Mouse (Mus musculus): ENCODE results near the gene Oas1f. TPM values are rescaled to one million over a fixed set of nuclear protein-coding genes. Genes with fewer than 3 reads are reported as not detected.
"Not testable (repeated sequence)": the region's sequence is repeated elsewhere in the genome, so short reads cannot be mapped to it uniquely, and the experiment has no call there.

Gene Oas1f
- polyA plus RNA-seq, 1 experiment, result not detected

DNA sequence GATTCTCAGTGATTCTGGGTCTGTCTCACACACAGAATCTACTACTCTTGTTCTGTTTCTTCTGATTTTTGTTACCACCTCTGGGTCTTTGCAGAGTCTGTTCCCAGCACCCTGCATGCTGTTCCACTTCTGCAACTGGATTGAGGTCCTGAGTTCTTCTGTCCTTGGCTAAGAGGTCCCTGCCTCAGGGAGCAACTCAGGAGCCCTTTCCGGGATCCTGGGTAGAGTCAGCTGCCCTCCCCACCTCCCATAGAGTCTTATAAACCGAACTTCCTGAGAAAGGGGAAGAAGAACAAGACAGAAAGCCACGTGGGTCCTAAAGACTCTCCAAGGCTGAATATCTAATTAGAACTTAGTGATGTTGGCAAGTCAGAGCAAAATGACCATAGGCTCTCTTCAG, 43.8 kb downstream of the Oas1f start:
- H3K4me3 ChIP-seq (ENCODE audit: insufficient read depth, low read depth, low read length), result no peak overlapping the region
- H3K4me1 ChIP-seq (ENCODE audit: control insufficient read depth, insufficient read depth, insufficient read length, low read length), result no peaks in the 10 kb centered on the region
- H3K27ac ChIP-seq (replicated peaks; ENCODE audit: low read depth, low read length), result no peak overlapping the region

DNA sequence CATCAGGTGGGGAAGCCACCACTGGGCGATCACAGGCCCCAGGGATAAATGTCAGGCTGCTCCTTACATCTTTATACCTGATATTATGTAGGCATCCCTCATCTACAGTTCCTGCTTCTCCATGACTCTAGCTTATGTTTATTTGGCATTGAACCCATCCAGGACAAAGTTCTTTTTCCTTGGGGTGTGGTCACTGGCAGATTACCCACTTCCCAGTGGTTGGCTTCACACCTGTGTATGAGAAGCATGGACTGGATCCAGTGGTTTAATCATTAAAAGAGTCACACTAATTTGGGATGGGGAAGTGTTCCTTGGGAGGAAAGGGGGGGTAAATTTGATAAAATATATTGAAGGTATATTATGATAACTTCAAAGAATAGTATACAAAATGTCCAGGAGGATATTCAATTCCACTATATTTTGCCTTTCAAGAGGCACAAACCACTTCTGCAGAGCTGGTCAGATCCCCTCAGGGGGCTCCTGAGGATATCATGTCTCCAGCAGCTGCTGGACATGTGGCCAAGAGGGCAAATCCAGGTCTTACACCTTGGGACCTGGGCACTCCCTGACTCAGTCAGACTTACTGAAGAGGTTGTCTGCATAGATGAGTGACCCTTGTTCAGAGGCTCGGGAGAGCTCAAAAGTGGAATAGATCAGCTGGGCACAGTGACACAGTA, 44.5 kb downstream of the Oas1f start:
- not testable (repeated sequence) for H3K27ac ChIP-seq (replicated peaks; ENCODE audit: low read depth, low read length); H3K4me1 ChIP-seq (ENCODE audit: control insufficient read depth, insufficient read depth, insufficient read length, low read length); H3K4me3 ChIP-seq (ENCODE audit: insufficient read depth, low read depth, low read length)

DNA sequence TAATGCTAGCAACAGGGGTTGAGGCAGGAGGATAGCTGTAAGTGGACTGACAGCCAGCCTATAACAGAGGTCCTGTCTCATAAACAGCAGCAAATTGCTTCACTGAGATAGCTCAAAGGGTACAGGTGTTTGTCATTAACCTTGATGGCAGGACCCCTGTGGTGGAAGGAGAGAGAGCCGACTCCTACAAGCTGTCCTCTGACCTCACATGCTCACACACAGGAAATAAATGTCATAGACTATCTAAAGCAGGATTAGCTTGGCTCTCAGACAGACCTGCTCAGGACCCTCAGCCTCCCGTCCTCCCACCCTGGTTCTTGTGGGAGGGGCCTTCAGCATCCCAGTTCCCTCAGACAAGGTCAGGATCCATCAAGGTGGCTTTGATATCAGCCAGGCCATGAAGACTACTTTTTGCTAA, 45.1 kb downstream of the Oas1f start:
- no peak overlapping the region for H3K27ac ChIP-seq (replicated peaks; ENCODE audit: low read depth, low read length)
- H3K4me1 ChIP-seq (ENCODE audit: control insufficient read depth, insufficient read depth, insufficient read length, low read length), result no peaks in the 10 kb centered on the region
- no peak overlapping the region for H3K4me3 ChIP-seq (ENCODE audit: insufficient read depth, low read depth, low read length)

DNA sequence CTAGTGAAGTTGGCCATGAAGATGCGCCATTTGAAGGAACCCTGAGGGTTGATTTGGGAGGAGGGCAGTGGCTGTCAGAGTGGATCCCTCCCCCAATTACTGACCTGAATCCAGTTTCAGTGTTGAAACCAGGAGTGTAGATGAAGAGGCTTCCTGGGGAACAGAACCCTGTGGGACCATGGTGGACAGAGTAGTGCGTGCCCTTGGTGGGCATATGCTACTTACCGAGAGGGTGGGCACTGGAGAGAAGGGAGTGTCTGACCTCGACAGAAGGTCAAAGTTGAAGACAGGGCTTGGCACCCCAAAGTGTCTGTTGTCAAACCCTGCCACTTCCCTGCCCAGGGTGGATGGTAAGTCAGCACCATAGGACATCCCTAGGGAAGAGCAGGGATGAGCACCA, 46.7 kb downstream of the Oas1f start:
- not testable (repeated sequence) for H3K4me3 ChIP-seq (ENCODE audit: insufficient read depth, low read depth, low read length); H3K27ac ChIP-seq (replicated peaks; ENCODE audit: low read depth, low read length); H3K4me1 ChIP-seq (ENCODE audit: control insufficient read depth, insufficient read depth, insufficient read length, low read length)

DNA sequence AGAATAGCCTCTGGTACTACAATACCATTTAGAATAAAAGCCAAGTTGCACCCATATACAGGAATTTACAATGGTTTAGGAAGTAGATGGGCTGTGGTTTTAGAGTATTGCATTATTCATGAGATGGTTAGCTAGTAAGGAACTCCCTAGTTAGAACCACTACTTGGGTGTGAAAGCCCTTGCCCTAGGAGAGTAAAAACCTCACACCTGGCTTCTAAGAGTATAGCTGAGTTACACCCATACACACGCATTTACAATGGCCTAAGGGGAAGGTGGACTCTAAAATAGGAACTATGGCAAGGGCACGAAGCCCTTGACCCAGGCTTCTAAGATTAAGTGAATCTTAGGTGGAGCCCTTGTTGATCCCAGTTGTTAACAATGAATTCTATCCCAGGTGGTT, 47.5 kb downstream of the Oas1f start:
- not testable (repeated sequence) for H3K4me3 ChIP-seq (ENCODE audit: insufficient read depth, low read depth, low read length); H3K4me1 ChIP-seq (ENCODE audit: control insufficient read depth, insufficient read depth, insufficient read length, low read length); H3K27ac ChIP-seq (replicated peaks; ENCODE audit: low read depth, low read length)

DNA sequence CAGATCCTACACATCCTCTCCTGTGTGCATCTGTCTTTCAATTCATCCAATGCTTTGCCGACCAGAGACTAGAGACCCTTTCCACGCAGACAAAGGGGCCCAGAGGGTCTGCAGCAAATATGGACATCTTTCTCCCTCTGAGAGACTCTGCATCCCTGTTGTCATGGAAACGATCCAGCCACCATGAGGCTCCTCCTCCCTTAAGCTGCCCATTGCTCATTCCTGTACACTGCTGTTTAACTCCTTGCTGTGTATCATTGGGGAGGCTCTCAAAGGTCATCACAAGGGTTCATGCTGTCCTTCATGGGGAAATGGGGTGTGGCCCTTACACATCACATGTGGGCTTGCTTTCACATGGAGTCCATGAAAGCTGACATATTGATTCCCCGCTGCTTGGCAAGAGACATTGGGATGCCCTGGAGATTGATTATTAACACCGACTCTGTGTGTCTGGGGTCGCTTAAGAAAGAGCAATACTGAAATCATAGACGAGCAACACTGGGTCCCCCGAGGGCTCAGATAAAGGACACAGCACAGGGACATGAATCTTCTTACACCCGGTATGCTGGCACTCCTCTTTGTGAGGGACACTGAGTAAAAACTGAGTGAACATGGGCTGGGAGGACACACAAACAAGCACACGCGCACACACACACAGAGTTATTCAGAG, 48.2 kb downstream of the Oas1f start:
- Histone ChIP-seq H3K27ac (replicated peaks; ENCODE audit: low read depth, low read length) (no peak overlapping the region), H3K4me1 (ENCODE audit: control insufficient read depth, insufficient read depth, insufficient read length, low read length) (no peaks in the 10 kb centered on the region), H3K4me3 (ENCODE audit: insufficient read depth, low read depth, low read length) (no peak overlapping the region)

DNA sequence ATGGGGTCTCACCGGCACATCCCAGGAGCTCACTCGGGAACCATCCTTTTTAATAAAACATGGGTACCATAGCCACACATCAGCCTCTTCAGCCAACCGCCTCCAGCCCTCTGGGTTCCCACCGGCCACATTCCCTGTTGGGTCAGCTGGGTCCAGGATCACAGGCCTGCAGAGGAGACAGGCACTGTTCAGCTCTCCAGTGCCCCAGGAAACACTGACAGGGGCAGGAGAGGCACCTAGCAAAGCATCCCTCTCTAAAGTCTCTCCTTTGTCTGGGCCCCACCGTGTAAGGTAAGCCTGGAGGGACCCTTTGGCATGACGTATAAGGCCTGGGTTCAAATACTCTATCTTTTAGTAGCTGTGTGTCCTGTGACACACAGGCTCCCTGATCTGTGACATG, 51.1 kb downstream of the Oas1f start:
- Histone ChIP-seq H3K27ac (replicated peaks; ENCODE audit: low read depth, low read length) (no peak overlapping the region), H3K4me3 (ENCODE audit: insufficient read depth, low read depth, low read length) (no peak overlapping the region), H3K4me1 (ENCODE audit: control insufficient read depth, insufficient read depth, insufficient read length, low read length) (no peaks in the 10 kb centered on the region)

DNA sequence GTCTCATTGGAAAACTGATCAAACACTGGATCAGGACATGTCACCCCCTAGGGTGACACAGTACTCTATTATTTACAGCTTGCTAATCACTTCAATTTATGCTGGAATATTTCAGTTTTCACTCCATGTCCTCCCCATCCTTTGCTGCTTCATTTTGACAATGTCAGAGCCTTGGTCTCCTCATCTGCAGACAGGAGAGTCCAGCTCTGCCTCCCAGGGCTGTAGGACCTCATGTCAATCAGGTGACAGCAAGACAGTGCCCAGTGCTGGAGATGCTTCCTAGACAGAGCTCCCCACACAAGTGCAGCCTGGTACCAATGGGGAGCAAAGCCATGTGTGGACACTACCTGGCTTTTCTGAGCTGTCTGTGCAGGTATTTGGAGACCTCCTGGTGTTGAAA, 51.6 kb downstream of the Oas1f start:
- Histone ChIP-seq H3K4me3 (ENCODE audit: insufficient read depth, low read depth, low read length) (no peak overlapping the region), H3K27ac (replicated peaks; ENCODE audit: low read depth, low read length) (no peak overlapping the region), H3K4me1 (ENCODE audit: control insufficient read depth, insufficient read depth, insufficient read length, low read length) (no peaks in the 10 kb centered on the region)

DNA sequence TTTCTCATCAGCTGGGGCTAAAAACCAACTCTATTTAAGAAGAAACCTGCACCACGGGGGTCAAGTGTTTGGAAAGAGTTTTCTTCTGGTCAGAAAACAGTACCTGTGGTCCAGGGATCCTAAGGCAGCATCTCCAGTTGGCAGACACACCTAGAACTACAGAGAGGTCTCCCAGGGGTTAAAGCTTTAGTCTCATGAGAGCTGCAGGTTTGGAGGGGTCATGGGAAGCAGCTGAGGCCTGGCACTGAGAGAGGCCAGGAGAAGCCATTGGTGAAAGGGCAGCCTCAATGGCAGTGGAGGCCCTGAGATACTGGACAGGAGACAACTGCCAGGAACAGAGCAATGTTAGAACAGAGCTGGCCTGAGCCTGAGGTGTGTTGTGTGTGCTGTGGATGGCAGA, 53.5 kb downstream of the Oas1f start:
- H3K4me3 ChIP-seq (ENCODE audit: insufficient read depth, low read depth, low read length), result no peak overlapping the region
- no peak overlapping the region for H3K27ac ChIP-seq (replicated peaks; ENCODE audit: low read depth, low read length)
- H3K4me1 ChIP-seq (ENCODE audit: control insufficient read depth, insufficient read depth, insufficient read length, low read length), result no peaks in the 10 kb centered on the region

DNA sequence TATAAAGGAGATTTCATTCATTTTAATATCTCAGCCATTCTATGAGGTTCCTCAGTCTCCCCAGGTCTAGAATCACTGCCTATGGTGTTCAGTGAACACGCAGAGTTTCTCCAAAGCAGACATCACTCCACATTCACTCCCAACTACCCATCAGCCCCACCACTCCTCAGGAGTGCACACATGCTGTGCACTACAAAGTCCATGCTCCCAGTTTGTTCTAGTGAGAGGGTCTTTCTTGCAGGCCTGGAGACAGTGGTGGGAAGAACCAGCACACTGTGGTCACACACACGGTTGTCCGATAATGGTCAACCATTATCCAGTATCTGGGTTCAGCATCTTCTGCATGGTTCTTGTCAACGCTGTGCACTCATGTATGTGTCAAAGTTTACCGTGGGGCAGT, 54.9 kb downstream of the Oas1f start:
- Histone ChIP-seq H3K4me1 (ENCODE audit: control insufficient read depth, insufficient read depth, insufficient read length, low read length) (peaks cover 2% of the 10 kb centered on the region; the same call in 1 of the 2 replicates), H3K27ac (replicated peaks; ENCODE audit: low read depth, low read length) (no peak overlapping the region), H3K4me3 (ENCODE audit: insufficient read depth, low read depth, low read length) (no peak overlapping the region)

DNA sequence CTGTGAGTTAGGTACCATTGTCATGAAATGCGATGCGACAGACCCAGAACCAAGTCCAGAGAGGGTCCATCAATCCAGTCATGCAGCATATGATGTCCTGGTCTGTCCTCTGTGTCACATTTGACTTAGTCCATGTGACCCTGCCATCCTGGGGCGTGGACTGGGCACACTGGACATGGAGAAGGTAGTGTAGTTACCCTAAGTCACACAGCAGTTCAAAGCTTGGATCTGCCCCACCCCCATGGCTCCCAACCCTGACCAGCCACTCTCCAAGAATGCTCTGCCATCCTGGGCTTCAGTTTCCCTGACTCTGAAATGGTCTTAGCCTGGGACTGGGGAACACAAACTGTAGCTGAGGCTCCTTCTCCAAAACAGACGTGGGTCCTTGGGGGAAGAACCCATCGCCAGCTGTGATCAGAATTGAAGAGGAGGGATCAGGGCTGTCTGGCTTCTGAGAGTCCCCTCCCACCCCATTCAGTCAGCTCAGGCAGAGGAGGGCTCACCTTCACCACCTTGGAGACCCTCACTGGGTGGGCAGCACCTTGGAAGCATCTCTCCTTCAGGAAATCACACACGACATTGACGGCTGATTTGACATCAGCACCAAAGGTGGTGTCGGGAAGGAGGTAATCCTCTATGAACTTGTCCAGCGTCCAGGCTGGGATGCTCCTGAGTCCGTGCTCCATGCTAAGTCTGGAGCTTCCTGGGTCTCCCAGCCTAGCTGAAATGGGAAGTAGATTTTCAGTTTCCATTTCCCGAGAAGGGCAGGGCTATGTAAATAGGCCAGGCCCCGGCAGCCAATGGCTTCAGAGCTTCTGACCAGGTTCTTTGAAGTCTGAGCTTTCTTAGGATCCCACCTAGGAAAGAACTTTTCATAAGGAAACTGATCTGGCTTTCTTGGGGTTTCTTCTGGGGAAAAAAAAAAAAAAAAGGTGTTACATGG, 59.9 kb downstream of the Oas1f start, which contains the start of gene Oas1a:
Gene Oas1a, minus strand, starts transcription at position 731 of the 943 bp plus-strand sequence.
- peak within 1 kb of the TSS; percentile 51 for H3K4me3 ChIP-seq (ENCODE audit: insufficient read depth, low read depth, low read length)
- not testable (repeated sequence) for H3K27ac ChIP-seq (replicated peaks; ENCODE audit: low read depth, low read length)

More for the DNA sequence above, 59.9 kb downstream of the Oas1f start, which contains the start of gene Oas1a:
- not testable (repeated sequence) for H3K4me1 ChIP-seq (ENCODE audit: control insufficient read depth, insufficient read depth, insufficient read length, low read length)

Other genes with a start within 250 kb of the Oas1f start
- gene Rita1, start 234.8 kb upstream of the Oas1f start, polyA plus RNA-seq (2012; ENCODE audit: insufficient read depth, insufficient read length, missing spikeins), result 11.3 and 15.3 TPM in 2 replicates
- gene Ddx54, start 234.6 kb upstream of the Oas1f start, polyA plus RNA-seq (2012; ENCODE audit: insufficient read depth, insufficient read length, missing spikeins), result 10.3 and 13.0 TPM in 2 replicates
- not detected in 2 replicates for gene Cfap73, start 213.1 kb upstream of the Oas1f start, polyA plus RNA-seq (2012; ENCODE audit: insufficient read depth, insufficient read length, missing spikeins)
- not detected in 2 replicates for gene Rasal1, start 198.6 kb upstream of the Oas1f start, polyA plus RNA-seq (2012; ENCODE audit: insufficient read depth, insufficient read length, missing spikeins)
- 0.52 TPM in 1 of 2 replicates, not detected in the other for gene Dtx1, start 135.4 kb upstream of the Oas1f start, polyA plus RNA-seq (2012; ENCODE audit: insufficient read depth, insufficient read length, missing spikeins)
- gene Oas2, start 97.5 kb upstream of the Oas1f start, polyA plus RNA-seq (2012; ENCODE audit: insufficient read depth, insufficient read length, missing spikeins), result 0.96 and 1.2 TPM in 2 replicates
- gene Oas3, start 69.7 kb upstream of the Oas1f start, polyA plus RNA-seq (2012; ENCODE audit: insufficient read depth, insufficient read length, missing spikeins), result 0.33 TPM in 1 of 2 replicates, not detected in the other
- gene Oas1e, start 51.8 kb upstream of the Oas1f start, polyA plus RNA-seq (2012; ENCODE audit: insufficient read depth, insufficient read length, missing spikeins), result not detected in 2 replicates
- gene Oas1c, start 34.9 kb upstream of the Oas1f start, polyA plus RNA-seq (2012; ENCODE audit: insufficient read depth, insufficient read length, missing spikeins), result 0.79 and 0.87 TPM in 2 replicates
- not detected in 2 replicates for gene Oas1h, start 14.1 kb downstream of the Oas1f start, polyA plus RNA-seq (2012; ENCODE audit: insufficient read depth, insufficient read length, missing spikeins)
- 2.2 TPM in 1 of 2 replicates, not detected in the other for gene Oas1g, start 40.2 kb downstream of the Oas1f start, polyA plus RNA-seq (2012; ENCODE audit: insufficient read depth, insufficient read length, missing spikeins)
- gene Oas1a, start 60.2 kb downstream of the Oas1f start, polyA plus RNA-seq (2012; ENCODE audit: insufficient read depth, insufficient read length, missing spikeins), result 1.3 TPM in 1 of 2 replicates, not detected in the other
- gene Oas1d, start 67.2 kb downstream of the Oas1f start, polyA plus RNA-seq (2012; ENCODE audit: insufficient read depth, insufficient read length, missing spikeins), result not detected in 2 replicates
- not detected in 2 replicates for gene Rph3a, start 162.7 kb downstream of the Oas1f start, polyA plus RNA-seq (2012; ENCODE audit: insufficient read depth, insufficient read length, missing spikeins)

All from brown adipose tissue, adult 24 weeks (tissue).